Mouse (Mus musculus) embryonic fibroblast, embryonic 13.5 days (primary cell): ENCODE measurements at regions not wholly inside any gene's neighbourhood (a gene's known extent, or its start where the extent isn't known, plus 50 kb on each side); places are given as distances from the start of the nearest gene placed in this dataset.

Experiments
- H3K27ac ChIP-seq: 2 replicates; pipeline ENCODE4 v1.5.1; 2012; ENCODE audit warnings: low read length, control low read depth, inconsistent platforms; ENCODE audit not compliant: insufficient read depth
- H3K4me1 ChIP-seq: 2 replicates; pipeline ENCODE4 v1.6.1; 2011; ENCODE audit warnings: low read length; ENCODE audit not compliant: control insufficient read depth, insufficient read depth
- H3K4me3 ChIP-seq: 2 replicates; pipeline ENCODE4 v1.5.1; 2011; ENCODE audit warnings: mild to moderate bottlenecking, control low read depth, low read length; ENCODE audit not compliant: insufficient read depth
- CTCF ChIP-seq: IDR thresholded peaks from 2 replicates; pipeline ENCODE4 v1.5.1; 2011; ENCODE audit warnings: mild to moderate bottlenecking, control low read depth, low read length, moderate library complexity, borderline replicate concordance; ENCODE audit not compliant: insufficient read depth
- POLR2A ChIP-seq: IDR thresholded peaks from 2 replicates; pipeline ENCODE4 v1.6.1; 2011; ENCODE audit warnings: low read depth, mild to moderate bottlenecking, control low read depth, low read length, moderate library complexity

- H3K27ac ChIP-seq = no peak overlapping the region
- no peak overlapping the region for H3K4me3 ChIP-seq
- no peak for TF ChIP-seq POLR2A
- TF ChIP-seq CTCF = no peak
- H3K4me1 ChIP-seq = no peaks in the 10 kb centered on the region; the same call in 1 of the 2 replicates
These were observed 682.9 kb upstream of the Car8 start for GRCm38 (mm10) chr4:8921477-8922385.

GRCm38 (mm10) chr4:8920306-8920705, 681.5 kb upstream of the Car8 start:
- Histone ChIP-seq H3K4me3 (no peak overlapping the region), H3K27ac (no peak overlapping the region), H3K4me1 (no peaks in the 10 kb centered on the region; the same call in 1 of the 2 replicates)
- TF ChIP-seq POLR2A (no peak), CTCF (no peak)

GRCm38 (mm10) chr4:8919366-8919984, 680.6 kb upstream of the Car8 start:
- TF ChIP-seq POLR2A = no peak
- no peak for TF ChIP-seq CTCF

More at GRCm38 (mm10) chr4:8919366-8919984, 680.6 kb upstream of the Car8 start:
- Histone ChIP-seq H3K4me1 (no peaks in the 10 kb centered on the region; the same call in 1 of the 2 replicates), H3K4me3 (no peak overlapping the region), H3K27ac (no peak overlapping the region)
